ENCODE assay signal across 7 mouse cellular contexts in the genomic region with DNA sequence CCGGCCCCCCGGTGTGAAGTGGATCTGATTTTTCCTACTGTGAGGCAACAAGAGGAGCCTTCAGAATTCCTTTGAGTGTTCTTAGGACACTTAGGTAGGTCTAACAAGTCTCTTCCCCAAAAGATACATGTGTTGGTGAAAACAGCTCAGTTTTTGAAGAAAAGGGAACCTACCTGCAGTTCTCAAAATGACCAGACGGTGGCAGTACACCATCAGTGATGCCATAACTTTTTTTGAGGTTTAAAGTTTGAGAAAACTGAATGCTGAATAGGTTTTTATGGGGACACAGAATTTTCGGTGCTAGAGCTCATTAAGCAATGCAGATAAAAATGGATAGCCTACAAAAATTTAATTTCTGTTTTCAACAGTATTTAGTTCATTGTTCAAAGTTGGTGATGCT.
DNase-seq lines count a peak whose midpoint lies in the region; ATAC-seq and TF ChIP-seq lines count a peak whose summit lies in the region.

No protein-coding gene starts in this region.

- peak overlapping the region; percentile 70 for H3K27ac ChIP-seq in lung, postnatal 0 days (ENCODE audit: low read length)
- peak overlapping the region; percentile 60 for H3K27ac ChIP-seq in small intestine, adult 2 months (ENCODE audit: insufficient read depth, low read depth, low read length)

- no peak for TF ChIP-seq POLR2A in small intestine, adult 2 months (IDR thresholded peaks at IDR 0.05; ENCODE audit: low read depth, low read length)

- H3K4me1 ChIP-seq in lung, postnatal 0 days (ENCODE audit: insufficient read depth, low read depth, low read length), result no peaks in the 10 kb centered on the region
- H3K4me1 ChIP-seq in small intestine, adult 2 months (ENCODE audit: control insufficient read depth, insufficient read depth, insufficient read length, low read length), result no peaks in the 10 kb centered on the region

- ATAC-seq in common myeloid progenitor, adult 5-6 weeks (replicated peaks; ENCODE audit: low read depth, poor library complexity, severe bottlenecking), result peak; percentile 58; the same call in 1 of the 2 replicates
- ATAC-seq in lung, postnatal 0 days, result no peak

- H3K27me3 ChIP-seq in lung, postnatal 0 days (replicated peaks; ENCODE audit: insufficient read depth, low read length), result no peaks in the 10 kb centered on the region
- no peaks in the 10 kb centered on the region for H3K27me3 ChIP-seq in small intestine, adult 2 months (ENCODE audit: control insufficient read depth, insufficient read depth, low read length)

- H3K4me3 ChIP-seq in lung, postnatal 0 days (ENCODE audit: low read depth, low read length), result peak overlapping the region; percentile 21
- no peak overlapping the region for H3K4me3 ChIP-seq in small intestine, adult 2 months (ENCODE audit: low read depth, low read length)

- H3K9ac ChIP-seq in lung, postnatal 0 days (replicated peaks; ENCODE audit: low read depth), result peak overlapping the region; percentile 16; the same call in 1 of the 2 replicates

- peak overlapping the region; percentile 50 for H3K4me2 ChIP-seq in lung, postnatal 0 days (replicated peaks; ENCODE audit: low read depth, low read length)

- TF ChIP-seq CTCF in lung, postnatal 0 days (IDR thresholded peaks at IDR 0.05), result peak; percentile 91
- TF ChIP-seq CTCF in small intestine, adult 2 months (IDR thresholded peaks at IDR 0.05; ENCODE audit: extremely low read depth, insufficient read length, insufficient replicate concordance, low read depth, low read length), result no peak

- DNase-seq in CD4-positive helper T cell, adult 2 months (ENCODE audit: low read depth, low spot score), result peak; percentile 30
- DNase-seq in NIH3T3 (ENCODE audit: low read depth), result peak; percentile 94
- DNase-seq in heart, adult 9 months (ENCODE audit: low spot score in 2 of 2), result peak; percentile 8 to 57
- peak; percentile 89 to 90 for DNase-seq in kidney, postnatal 4 days
- peak; percentile 75 for DNase-seq in lung, postnatal 0 days (ENCODE audit: low spot score)

- H3K36me3 ChIP-seq in lung, postnatal 0 days (ENCODE audit: insufficient read depth, low read length), result no peaks in the 10 kb centered on the region
- H3K36me3 ChIP-seq in small intestine, adult 2 months (ENCODE audit: control insufficient read depth, insufficient read depth, low read length), result no peaks in the 10 kb centered on the region

- no peak for TF ChIP-seq EP300 in lung, postnatal 0 days (IDR thresholded peaks at IDR 0.05)

- WGBS in lung, postnatal 0 days, result 5% methylated on average over 4 of the region's 4 CpGs
- WGBS in small intestine, adult 2 months, result 9% methylated on average over 4 of the region's 4 CpGs

- no peaks in the 10 kb centered on the region for H3K9me3 ChIP-seq in lung, postnatal 0 days (ENCODE audit: low read length)

Comparison
In these comparisons a context has a peak if more than half of its experiments do, and no peak if none do; other contexts are left out.
1. DNase-seq: peak in every context shown above with its lines; median percentile 94 in NIH3T3; 90 in kidney, postnatal 4 days; 75 in lung, postnatal 0 days; 32 in heart, adult 9 months; 30 in CD4-positive helper T cell, adult 2 months.